Mouse (Mus musculus): ENCODE measurements around the gene Aadacl3.

GRCm38 (mm10) chr4:144408290-144408689, 55.3 kb downstream of the Aadacl3 start, which contains the start of gene Pramef12:
- TF ChIP-seq GATA1 (IDR thresholded peaks at IDR 0.05; ENCODE audit: borderline replicate concordance, low read length) (no peak), FLI1 (IDR thresholded peaks at IDR 0.05; ENCODE audit: low read length) (no peak)
